Mouse (Mus musculus) adrenal gland, postnatal 14 days (tissue): ENCODE data around the gene Atp2c2. TPM values are rescaled to one million over a fixed set of nuclear protein-coding genes. Genes with fewer than 3 reads are reported as not detected.

Experiments
- DNase-seq: peaks from one replicate; pipeline ENCODE4 v3.0.0; 2021; ENCODE audit warnings: mixed read lengths
- total RNA-seq: library from RNA; stranded (reverse); gene quantifications from 2 replicates; pipeline ENCODE4 v1.2.3, GENCODE M21; 2021

Gene Atp2c2
- total RNA-seq, 1 experiment from 2014 or later = 0.41 TPM

DNA sequence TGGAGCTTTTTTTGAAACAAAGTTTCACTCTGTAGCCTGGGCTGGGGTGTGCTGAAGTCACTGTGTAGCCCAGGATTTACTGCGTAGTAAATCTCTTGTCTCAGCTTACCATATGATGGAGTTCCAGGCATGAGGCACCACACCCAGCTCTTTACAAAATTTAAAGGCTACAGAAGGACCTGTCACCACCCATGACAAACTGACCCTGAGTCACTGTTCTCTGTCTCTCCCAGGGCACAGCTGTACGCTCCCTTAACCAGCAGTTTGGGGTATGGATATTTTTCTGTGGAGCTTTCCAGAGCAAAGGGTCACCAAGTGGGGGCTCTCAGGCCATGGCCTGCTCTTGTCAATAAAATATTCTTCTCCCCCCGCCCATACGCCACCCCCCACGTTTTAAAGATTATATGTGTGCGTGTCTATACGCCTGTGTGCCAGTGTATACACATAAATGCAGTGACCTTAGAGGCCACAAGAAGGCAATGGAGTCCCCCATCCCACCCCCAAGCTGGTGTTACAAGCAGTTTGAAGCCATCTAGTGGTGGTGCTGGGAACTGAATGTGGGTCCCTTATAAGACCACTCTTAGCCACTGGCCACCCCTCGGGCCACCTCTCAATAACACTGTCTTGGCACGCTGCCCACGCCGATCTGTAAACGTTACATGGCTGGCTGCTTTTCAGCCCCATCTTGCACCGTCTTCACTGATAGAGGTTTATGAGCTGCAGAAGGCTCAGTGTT is 43.6 kb downstream of the Atp2c2 start:
- peak; percentile 56 for DNase-seq

- DNase-seq = no peak
Observed at GRCm38 (mm10) chr8:119744604-119745003, 44.8 kb downstream of the Atp2c2 start.

DNA sequence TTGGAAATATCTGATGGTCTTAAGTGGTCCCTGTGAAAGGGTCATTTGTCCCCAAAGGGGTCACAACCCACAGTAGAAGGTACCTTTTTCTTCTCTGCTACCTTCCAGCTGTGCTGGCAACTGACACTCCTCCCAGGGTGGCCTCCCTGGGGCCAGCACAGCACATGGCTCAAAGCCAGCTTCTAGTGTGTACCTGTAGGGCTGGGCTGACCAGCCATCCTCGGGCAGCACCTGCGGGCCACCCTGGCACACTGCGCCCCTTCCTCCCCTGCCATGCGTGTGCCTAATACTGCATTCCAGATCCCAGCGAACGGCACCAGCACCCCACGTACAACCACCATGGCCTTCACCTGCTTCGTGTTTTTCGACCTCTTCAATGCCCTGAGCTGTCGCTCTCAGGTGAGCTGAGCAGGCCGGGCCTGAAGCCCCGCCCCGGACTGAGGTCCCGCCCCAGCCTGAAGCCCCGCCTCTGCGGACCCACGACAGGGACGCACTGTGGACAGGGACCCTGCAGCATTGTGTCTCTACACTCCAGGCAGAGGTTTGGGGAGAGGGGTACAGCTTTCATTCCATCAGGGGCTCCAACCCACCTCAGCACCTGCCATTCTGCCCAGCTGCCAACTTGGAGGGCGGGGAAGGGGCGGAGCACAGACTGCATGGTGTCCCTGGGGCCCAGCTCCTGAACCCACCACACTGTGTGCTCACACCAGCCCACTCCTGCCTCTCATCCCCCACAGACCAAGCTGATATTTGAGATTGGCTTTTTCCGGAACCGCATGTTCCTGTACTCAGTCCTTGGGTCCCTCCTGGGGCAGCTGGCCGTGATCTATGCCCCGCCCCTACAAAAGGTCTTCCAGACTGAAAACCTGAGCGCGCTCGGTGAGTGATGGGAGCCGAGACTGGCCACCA is 55.7 kb downstream of the Atp2c2 start:
- no peak for DNase-seq

DNA sequence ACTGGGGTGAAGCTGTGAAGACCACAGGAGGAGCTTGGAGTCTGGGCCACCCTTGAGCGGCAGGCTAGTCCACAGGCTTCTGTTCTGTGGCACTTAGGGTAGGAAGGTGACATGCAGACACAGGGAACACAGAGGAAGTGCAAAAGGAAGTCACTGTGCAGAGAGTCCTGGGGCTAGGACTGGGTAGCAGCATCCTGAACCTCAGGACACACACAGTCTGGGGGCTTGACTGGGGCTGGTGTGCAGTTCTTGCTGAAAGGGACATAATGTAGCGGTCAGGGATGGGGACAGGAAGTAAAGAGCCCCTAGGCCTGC is 56.3 kb downstream of the Atp2c2 start:
- no peak for DNase-seq

DNA sequence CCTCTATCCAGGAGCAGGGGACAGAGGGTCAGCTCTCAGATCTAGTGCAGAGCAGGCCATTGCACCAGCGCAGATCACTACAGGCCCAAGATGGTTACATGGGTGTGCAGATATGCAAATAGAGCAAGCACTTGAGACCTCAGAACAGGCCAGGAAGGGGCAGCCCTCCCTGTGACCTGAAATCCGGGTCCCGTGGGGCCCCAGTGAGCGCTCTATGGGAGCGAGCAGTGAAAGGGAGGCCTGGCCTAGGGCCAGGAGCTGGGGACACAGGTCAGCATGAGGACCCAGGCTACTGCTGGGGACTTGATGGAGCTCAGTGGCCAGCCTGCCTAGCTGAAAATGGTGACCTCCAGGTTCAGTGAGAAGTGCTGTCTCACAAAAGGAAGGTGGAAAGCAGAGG is 56.7 kb downstream of the Atp2c2 start:
- peak; percentile 34 for DNase-seq

- no peak for DNase-seq
Observed at GRCm38 (mm10) chr8:119761692-119762091, 61.9 kb downstream of the Atp2c2 start.

DNA sequence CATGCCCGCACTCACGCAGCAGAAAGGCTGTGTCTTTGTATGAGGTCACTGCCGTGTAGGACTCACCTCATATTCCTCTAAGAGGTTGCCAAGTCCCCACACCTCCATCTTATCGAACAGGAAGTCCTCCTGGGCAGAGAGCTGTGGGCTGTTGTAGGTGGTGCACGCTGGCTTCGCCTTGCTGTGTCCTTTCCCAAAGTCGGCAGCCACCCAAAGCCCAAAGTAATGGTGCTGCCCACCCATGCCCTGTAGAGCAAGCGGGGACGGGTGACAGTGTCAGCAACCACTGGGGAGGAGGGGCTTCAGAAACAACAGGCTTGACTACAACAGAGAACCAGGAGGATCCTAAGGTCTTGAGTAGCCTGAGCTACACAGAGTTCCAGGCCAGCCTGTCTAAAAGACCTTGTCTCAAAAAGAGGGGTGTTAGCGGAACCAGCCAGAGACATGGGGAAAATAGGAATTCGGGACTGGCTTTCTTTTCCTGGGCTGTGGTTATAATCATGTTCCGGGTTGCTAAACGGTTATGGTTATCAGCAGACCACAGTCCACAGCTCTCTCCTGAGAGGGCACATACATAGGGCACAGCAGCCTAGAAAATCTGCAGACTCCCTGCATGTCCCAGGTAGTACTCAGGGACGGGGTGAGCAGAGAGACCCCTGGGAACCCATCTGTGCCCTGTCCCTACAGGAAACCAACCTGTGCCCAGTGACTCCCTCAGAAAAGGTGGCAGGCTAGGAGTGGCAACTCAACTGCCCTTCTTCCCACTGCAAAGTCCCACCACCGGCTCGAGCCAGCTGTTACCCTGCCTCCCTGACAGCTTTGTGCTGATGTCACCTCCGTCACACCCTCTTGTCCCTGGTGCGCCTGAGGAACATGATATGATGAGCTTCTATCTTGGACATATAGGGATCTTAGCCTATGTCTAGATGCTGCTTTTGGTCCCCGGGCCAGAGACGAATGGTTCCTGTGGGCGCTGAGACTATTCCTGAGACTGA is 62.7 kb downstream of the Atp2c2 start:
- no peak for DNase-seq

GRCm38 (mm10) chr8:119765311-119765710 is 65.5 kb downstream of the Atp2c2 start:
- DNase-seq = no peak

GRCm38 (mm10) chr8:119765761-119766444 is 66.1 kb downstream of the Atp2c2 start:
- DNase-seq = no peak

- DNase-seq = peak; percentile 63
Observed at GRCm38 (mm10) chr8:119776668-119777245, 76.9 kb downstream of the Atp2c2 start.

- DNase-seq = peak; percentile 60
Observed at GRCm38 (mm10) chr8:119777765-119778164, 78.0 kb downstream of the Atp2c2 start.

- peak; percentile 100 for DNase-seq
Observed at GRCm38 (mm10) chr8:119778263-119778662, 78.5 kb downstream of the Atp2c2 start, which contains the start of gene Tldc1. TSS of gene Tldc1 (minus strand) at chr8:119778416.

- peak; percentile 87 for DNase-seq
Observed at GRCm38 (mm10) chr8:119779013-119779737, 79.4 kb downstream of the Atp2c2 start.

GRCm38 (mm10) chr8:119780402-119781049 is 80.7 kb downstream of the Atp2c2 start:
- DNase-seq = peak; percentile 21

GRCm38 (mm10) chr8:119781086-119781840 is 81.5 kb downstream of the Atp2c2 start:
- peak; percentile 71 for DNase-seq

GRCm38 (mm10) chr8:119782715-119783114 is 82.9 kb downstream of the Atp2c2 start:
- DNase-seq = peak; percentile 87

DNA sequence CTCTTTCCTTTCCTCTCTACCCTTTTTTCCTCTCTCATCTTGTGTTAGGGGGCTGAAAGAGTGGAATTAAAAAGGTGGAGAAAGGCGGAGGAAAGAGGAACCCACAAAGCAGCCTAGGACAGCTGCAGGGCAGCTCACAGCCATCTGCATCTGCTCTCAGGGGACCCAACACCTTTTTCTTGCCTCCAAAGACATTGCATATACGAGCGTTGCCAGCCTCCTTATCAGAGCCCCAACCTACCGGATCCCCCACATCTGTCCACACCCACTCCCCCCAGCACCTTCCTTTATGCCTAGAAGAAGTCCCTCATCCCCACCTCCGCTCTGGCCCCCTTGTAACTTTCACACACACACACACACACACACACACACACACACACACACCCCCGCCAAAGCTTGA is 83.8 kb downstream of the Atp2c2 start:
- DNase-seq = no peak

GRCm38 (mm10) chr8:119784141-119784574 is 84.3 kb downstream of the Atp2c2 start:
- no peak for DNase-seq

DNA sequence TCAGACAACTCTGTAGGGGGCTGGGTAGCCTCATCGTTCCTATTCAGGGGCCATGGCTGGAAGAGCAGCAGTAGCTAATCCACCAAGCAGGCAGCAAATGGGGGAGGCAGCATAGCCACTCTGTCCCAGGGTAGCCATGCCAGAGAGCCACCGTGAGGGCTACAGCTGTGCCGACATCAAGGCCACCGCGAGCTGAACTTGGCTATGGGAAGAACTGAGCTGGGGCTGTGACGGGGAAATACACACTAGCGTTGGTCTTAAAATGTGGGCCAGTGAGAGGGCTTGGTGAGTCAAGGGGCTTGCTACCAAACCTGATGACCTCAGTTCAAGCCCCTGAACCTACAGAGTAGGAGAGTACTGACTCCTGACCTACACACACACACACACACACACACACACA is 84.9 kb downstream of the Atp2c2 start:
- no peak for DNase-seq
